Mouse (Mus musculus) left cerebral cortex, adult 8-10 months (tissue): ENCODE results near the gene Rel. TPM values are rescaled to one million over a fixed set of nuclear protein-coding genes. Genes with fewer than 3 reads are reported as not detected.
"Not testable (repeated sequence)": the region's sequence is repeated elsewhere in the genome, so short reads cannot be mapped to it uniquely, and the experiment has no call there.

Experiments used
- DNase-seq, 2 experiments: peaks; one replicate each; pipeline ENCODE4 v3.0.0; 2022; ENCODE audit warnings: low spot score in 2 of 2
- total RNA-seq, 4 experiments: library from RNA; stranded (reverse); gene quantifications; 2 replicates each; pipeline ENCODE4 v1.2.4; 2022

Gene Rel
- 1 to 10 TPM; 2.9 to 3.7 (median 3.4) TPM for total RNA-seq

DNA sequence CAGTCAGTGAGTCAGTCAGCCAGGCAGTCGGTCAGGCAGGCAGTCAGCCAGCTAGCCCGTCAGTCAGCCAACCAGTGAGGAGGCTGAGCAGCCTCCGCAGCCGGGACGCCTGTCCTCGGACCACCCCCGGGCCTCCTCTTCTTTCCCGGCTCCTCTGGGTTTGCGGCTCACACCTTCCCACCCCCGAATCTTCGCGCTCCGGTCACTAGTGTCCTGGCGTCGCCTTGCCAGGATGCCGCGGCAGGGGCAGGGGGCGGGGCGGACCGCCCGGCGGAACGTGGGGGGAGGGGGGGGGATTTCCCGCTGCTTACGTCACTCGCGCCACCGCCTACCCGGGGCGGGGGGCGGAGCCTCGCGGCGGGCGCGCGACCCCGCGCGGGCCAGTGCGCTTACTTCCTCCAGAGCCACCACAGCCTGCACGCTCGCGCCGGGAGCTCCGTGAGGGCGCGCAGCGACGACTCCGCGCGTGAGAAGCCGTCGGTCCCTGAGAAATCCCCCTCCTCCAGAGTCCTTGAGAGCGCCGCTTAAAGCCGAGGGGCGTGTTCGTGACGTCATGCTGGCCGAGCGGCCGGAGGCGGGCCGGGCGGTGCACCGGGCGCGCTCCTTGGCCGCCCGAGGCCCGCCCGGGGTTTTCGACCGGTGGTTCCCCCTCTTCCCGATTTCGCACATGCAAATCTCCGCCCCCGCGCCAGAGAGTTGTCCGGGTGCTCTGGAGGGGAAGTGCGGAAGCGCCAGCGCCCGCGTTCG is at the start of gene Rel:
Rel (minus strand) TSS at position 211 of the 747 bp plus-strand sequence.
- peak; percentile 87 to 91 for DNase-seq

DNA sequence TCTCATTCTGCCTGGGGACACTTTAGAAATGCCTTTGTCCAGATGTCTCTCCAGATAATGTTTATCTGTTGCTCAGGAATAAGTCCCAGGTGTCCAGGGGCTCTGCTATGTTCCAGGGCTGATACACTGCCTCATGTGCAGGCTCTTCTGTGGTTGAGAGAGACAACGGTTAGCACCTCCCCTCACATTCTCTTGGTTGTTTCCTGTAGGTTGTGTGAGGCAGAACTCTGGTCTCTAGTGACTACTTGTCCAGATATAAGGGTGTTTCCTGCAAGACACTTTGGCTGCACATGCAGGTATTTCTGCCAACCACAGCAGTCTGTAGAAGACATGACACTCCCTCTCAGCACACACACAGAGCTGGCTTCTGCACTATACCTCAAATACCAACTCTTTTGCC is 48.0 kb upstream of the Rel start:
- DNase-seq: no peak

DNA sequence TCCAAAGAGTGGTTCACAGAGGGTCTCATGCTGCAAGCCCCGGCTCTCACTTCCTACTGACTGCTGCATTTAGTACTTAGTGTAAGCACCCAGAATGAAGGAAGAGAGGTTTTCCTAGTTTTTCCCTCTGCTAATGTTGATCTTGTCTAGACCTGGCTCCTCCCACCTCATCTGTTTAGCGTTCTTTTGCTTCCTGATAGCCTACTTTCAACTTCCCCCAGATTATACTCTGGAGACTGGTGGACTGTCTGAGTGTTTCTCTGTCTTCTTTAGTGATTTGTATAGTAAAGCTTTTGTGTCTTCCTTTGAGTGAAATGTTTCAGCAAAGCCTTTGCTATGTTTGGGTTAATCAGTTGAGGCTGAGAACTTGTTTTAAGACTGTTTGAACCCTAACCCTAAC is 40.0 kb upstream of the Rel start:
- no peak for DNase-seq

DNA sequence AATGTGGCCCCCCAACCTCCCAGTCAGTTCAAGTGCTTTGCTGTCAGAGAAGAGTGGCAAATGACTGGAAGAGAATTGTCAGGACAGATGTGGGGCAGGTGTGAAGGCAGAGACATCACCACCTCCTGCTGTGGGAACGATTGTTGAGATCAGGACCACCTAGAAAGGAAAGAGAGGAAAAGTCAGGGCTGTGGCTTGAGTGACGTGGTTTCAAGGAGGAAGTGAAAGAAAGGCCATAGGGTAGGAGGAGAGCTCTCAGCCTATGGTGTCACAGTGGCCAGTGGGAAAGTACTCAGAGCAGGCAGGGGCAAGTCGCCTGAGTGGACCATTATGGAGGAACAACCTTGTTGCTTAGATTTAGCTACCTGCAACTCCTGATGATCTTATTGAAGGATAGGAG is 34.9 kb upstream of the Rel start:
- no peak for DNase-seq

- DNase-seq: no peak
Measured at GRCm38 (mm10) chr11:23803136-23803535, 32.4 kb upstream of the Rel start.

DNA sequence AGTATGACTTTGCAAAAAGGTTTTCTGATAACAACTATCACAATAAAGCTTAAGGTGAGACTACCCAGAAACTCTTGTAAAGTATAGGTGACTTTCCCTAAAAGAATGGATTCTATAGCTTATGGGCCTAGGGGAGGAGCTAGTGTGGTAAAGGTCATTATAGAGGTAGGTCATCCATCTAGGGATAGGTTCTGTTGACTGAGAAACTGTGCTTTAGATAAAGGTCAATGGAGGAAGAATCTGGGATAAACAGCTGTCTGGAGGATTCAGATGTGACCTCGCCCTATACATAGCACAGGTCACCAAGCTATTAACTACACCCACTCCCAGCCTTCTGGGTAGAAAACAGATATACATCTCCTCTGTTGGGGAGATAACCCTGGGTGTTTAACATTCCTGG is 31.5 kb upstream of the Rel start:
- no peak for DNase-seq

- DNase-seq: no peak
Measured at GRCm38 (mm10) chr11:23801851-23802250, 31.1 kb upstream of the Rel start.

GRCm38 (mm10) chr11:23783677-23784076 is 12.9 kb upstream of the Rel start:
- not testable (repeated sequence) for DNase-seq

DNA sequence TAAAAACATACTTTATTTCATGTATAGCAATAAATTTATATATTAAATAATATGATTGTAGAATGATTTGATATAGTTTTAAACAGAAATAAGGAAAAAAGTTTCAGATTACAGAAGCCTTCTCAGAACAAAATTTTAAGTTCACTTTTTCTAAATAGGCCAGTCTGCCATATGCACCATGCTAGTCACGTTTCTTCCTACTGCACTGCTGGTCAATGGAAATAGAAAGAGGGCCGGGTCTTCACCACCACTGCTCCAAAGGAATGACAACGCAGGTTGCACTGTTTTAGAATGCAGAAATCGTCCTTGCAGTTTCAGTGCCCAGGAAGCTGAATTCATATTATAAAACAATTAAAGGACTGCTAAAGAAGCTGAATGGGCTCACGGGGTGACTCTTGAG is 12.3 kb upstream of the Rel start:
- DNase-seq: no peak

DNA sequence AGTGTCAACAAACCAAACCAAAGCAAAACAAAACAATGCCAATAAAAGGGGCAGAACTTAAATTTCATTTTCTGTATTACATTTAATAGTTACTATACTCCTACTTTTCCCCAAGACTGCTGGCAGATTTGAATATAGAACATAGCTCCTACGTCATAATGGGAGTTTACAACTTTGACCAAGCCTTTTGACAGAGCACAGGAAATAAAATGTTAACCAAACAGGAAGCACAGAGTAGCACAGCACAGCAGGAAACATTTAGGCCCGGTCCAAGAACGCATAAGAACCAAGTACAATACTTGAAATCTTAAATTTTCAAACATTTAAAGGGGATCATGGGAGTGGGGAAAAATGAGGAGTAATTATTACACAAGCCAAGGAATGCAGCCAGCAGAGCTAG is 11.3 kb upstream of the Rel start:
- DNase-seq: no peak

- no peak for DNase-seq
Measured at GRCm38 (mm10) chr11:23778787-23779201, 8.0 kb upstream of the Rel start.

DNA sequence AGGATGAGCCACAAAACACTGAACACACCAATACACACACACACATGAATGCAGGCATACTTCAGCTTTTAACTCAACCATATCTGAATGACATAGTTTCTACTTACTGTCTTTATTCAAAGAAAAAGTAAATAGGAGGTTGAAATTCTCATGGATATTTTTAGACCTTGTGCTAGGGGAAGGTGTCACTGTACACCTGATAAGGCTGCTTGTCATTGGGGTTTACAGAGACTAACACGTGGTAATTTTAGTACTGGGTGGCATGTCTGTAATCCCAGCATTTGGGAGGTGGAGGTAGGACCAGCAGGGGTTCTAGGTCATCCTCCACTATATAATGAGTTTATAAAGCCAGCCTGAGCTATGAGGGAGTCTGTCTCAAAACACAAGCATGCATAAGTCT is 1.7 kb upstream of the Rel start:
- no peak for DNase-seq

GRCm38 (mm10) chr11:23771507-23772097 is 832 bp upstream of the Rel start:
- DNase-seq: peak in 1 of 2 experiments; percentile 30

- no peak for DNase-seq
Measured at GRCm38 (mm10) chr11:23770510-23770759, 335 bp downstream of the Rel start.

DNA sequence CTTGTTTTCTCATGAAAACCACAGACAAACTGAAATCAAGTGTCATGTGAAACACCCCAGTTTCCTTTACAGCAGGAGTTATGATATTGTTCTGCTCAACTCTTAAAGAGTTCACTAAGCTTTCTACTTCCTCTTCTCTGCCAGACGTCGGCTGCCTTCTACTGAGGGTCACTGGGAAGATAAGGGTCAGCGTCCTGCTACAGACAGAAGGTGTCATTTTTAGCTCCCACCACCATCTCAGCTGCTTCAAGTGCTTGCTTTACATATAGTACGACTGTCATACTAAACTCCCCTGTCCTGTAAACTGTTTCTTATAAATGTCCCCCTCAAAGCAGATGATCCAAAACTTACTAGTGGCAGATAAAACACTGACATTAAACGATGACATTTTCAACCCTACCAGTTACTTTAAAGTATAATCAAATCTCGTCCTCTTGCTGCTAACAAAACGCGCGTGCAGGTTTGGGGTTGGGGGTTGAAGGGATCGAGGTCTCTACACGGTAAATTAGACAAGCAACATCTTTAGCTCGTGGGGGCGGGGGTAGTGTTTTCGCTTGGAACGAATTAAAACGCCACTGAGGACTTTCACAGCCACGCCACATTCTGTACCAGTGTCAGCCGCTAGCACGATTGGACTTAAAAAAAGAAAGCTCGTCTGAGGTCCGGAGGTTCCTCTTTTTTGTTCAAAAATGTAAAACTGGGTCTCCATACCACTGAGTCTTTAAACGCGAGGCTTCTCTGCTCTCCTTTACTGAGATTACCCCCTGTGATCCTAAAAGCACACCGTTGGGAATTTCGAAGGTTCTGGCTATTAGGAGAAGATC is 872 bp downstream of the Rel start:
- no peak for DNase-seq

- DNase-seq: no peak
Measured at GRCm38 (mm10) chr11:23769033-23769432, 1.7 kb downstream of the Rel start.

DNA sequence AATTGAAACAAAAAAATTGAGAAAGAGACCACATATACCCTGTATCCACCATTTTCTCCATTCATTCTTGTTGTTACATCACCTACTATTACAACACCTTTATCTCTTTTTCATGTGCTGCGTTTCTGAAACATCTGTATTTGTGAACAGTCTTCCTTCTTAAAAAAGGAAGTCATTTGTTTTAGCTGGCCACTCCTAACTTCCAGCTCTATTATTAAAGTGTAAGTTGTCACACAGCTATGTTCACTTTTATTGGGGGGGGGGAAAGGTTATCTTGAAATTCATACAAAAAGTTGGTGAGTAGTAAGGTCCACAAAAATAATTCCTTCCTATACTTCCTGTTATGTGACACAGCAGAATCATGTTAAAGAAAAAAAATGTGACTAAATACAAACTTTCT is 2.8 kb downstream of the Rel start:
- DNase-seq: no peak

DNA sequence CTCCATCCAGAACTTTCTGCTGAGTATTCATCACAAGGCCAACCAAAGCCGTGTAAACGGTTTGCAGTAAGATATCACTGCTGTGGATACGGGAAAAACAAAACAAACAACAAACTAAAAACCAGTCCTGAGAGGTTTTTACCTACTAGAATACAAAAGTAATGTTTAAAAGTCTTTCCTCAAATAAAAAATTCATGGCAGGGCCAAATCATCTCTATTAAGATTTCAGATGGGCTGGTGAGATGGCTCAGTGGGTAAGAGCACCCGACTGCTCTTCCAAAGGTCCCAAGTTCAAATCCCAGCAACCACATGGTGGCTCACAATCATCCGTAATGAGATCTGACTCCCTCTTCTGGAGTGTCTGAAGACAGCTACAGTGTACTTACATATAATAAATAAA is 3.4 kb downstream of the Rel start:
- DNase-seq: not testable (repeated sequence)

- DNase-seq: no peak
Measured at GRCm38 (mm10) chr11:23762635-23763034, 8.1 kb downstream of the Rel start.

DNA sequence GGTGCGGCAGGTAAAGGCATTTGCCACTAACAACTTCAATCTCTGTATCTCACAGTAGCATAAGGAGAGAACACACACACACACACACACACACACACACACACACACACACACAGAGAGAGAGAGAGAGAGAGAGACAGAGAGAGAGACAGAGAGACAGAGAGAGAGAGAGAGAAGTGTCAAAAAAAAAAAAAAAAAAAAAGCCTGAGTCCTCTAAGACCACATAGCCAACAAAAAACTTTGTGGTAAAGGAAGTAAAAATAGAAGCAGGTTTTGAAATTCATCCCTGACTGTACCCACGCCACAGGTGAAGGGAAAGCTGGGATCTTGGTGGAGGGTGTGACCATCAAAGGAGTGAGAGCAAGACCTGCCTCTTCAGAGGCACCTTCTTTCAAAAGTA is 12.6 kb downstream of the Rel start:
- no peak for DNase-seq

DNA sequence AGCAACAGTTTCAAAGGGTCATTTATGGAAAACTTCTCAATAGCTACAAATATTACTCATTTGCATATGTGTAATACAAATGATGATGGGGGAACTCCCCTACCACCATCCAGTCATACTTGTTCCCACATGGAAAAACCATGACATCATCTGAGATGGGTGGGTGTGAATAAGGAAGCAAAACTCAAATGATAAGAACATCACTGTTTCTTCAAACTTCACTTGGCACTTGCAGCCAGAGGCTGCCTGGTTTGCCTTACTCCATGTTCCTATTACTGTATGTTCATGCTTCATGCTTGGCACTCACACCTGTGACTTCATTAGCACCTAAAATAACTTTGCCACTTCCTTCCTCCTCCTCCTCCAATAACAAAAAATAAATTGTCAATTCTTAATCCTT is 16.4 kb downstream of the Rel start:
- DNase-seq: no peak

DNA sequence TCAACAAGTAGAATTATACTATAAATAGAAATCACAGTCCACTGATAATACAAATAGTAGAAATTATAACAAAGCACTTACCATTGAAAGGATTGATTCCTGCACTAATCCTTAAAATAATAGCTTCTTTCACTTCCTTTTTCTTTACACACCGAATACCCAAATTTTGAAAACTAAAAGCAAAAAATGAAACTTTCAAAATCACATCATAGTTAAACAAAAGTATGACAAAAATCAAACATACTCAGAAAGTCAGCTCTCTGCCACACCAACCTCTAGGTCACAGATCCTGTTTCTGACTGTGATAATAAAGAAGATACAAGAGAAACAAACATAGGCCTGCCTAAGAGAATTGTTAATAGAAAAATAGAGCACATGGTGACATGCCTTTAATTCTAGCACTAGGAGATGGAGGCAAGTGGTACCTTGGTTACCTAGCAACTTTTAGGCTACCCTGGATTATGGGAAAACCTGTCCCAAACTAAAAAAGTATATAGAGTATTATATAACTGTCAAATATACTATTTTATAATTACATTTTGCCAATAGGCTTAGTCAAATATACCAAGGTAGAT is 17.5 kb downstream of the Rel start:
- no peak for DNase-seq
